Mouse (Mus musculus) ES-Bruce4 (cell line): ENCODE data around the gene Galt. TPM values are rescaled to one million over a fixed set of nuclear protein-coding genes. Genes with fewer than 3 reads are reported as not detected.

Experiments used
- H3K27ac ChIP-seq: 2 replicates; pipeline ENCODE4 v1.5.1; 2012; ENCODE audit warnings: low read length, inconsistent platforms; ENCODE audit not compliant: insufficient read depth
- H3K27me3 ChIP-seq: 2 replicates; pipeline ENCODE4 v1.6.1; 2012; ENCODE audit warnings: mild to moderate bottlenecking, low read length, inconsistent platforms; ENCODE audit not compliant: control insufficient read depth, poor library complexity, insufficient read depth, severe bottlenecking
- H3K36me3 ChIP-seq: 2 replicates; pipeline ENCODE4 v1.6.1; 2012; ENCODE audit warnings: inconsistent platforms, mild to moderate bottlenecking, low read length, moderate library complexity; ENCODE audit not compliant: control insufficient read depth, poor library complexity, insufficient read depth, severe bottlenecking
- H3K4me1 ChIP-seq: one replicate; pipeline ENCODE4 v1.8.1; 2011; ENCODE audit warnings: low read length; ENCODE audit not compliant: control insufficient read depth, insufficient read depth
- H3K4me3 ChIP-seq: 2 replicates; pipeline ENCODE4 v1.5.1; 2011; ENCODE audit warnings: low read depth, mild to moderate bottlenecking, low read length
- H3K9ac ChIP-seq: 2 replicates; pipeline ENCODE4 v1.6.1; 2012; ENCODE audit warnings: low read depth, mild to moderate bottlenecking, inconsistent platforms; ENCODE audit not compliant: poor library complexity, severe bottlenecking
- H3K9me3 ChIP-seq: replicated peaks from 2 replicates; pipeline ENCODE4 v1.6.1; 2012; ENCODE audit warnings: mild to moderate bottlenecking, low read length, inconsistent platforms; ENCODE audit not compliant: control insufficient read depth, poor library complexity, insufficient read depth, severe bottlenecking
- CTCF ChIP-seq: IDR thresholded peaks from one replicate; pipeline ENCODE4 v1.8.1; 2011; ENCODE audit warnings: low read depth, low read length
- EP300 ChIP-seq: IDR thresholded peaks from 2 replicates; pipeline ENCODE4 v1.6.1; 2011; ENCODE audit warnings: low read depth, low read length; ENCODE audit not compliant: insufficient read depth
- POLR2A ChIP-seq: IDR thresholded peaks from one replicate; pipeline ENCODE4 v1.8.1; 2011; ENCODE audit warnings: low read length; ENCODE audit not compliant: insufficient read depth
- polyA plus RNA-seq: library from polyadenylated mRNA; stranded (reverse); fragments of >200 nt; gene quantifications from 2 replicates; pipeline ENCODE4 v1.2.4, GENCODE M21; 2011; ENCODE audit warnings: low read depth; ENCODE audit not compliant: missing spikeins, insufficient read depth, insufficient read length

The Galt gene
- polyA plus RNA-seq, 1 experiment = 21.7 TPM

DNA sequence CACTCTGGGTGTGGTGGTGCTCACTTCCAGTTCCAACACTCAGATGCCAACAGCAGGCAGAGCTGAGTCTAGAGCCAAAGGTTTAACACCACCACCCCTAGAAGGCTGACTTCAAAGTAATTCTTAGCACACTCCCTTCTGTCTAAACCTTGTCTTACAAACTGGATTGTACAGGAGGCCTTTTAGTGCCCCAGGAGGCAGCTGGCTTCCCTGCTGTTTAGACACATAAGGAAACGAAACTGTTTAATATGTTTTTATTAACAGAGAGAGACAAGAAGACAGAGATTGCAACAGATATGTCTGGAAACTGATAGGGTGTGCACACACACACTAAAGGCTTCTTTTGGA is 16.8 kb upstream of the Galt start:
- Histone ChIP-seq H3K4me1 (no peaks in the 10 kb centered on the region), H3K27me3 (no peaks in the 10 kb centered on the region), H3K4me3 (no peak overlapping the region), H3K9ac (no peak overlapping the region), H3K36me3 (peaks cover 14% of the 10 kb centered on the region), H3K9me3 (no peaks in the 10 kb centered on the region), H3K27ac (no peak overlapping the region)
- TF ChIP-seq CTCF (no peak), POLR2A (no peak), EP300 (no peak)

DNA sequence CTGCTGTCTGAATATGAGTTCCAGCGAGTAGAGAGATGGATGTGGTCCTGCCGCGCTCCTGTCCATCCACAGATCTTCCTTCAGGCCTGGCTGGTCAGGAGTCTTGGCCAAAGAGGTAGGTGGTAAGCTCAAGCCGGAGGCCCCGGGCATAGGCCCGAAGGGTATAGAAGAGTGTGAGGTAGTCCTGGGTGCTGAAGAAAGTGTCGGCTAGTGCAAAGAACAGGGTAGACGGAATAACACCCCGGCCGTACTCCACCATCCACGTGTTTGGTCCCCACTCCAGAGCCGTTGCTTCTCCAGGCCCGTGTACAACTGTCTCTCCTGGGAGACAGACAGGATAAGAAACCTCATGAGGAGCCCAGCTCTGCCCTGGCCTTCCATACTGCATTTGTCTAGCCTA is 15.8 kb upstream of the Galt start:
- H3K27me3 ChIP-seq = no peaks in the 10 kb centered on the region
- H3K36me3 ChIP-seq = peaks cover 14% of the 10 kb centered on the region
- H3K4me3 ChIP-seq = no peak overlapping the region
- no peak overlapping the region for H3K9ac ChIP-seq
- no peak overlapping the region for H3K27ac ChIP-seq
- no peaks in the 10 kb centered on the region for H3K4me1 ChIP-seq
- H3K9me3 ChIP-seq = no peaks in the 10 kb centered on the region
- TF ChIP-seq EP300 (no peak), CTCF (no peak), POLR2A (no peak)

DNA sequence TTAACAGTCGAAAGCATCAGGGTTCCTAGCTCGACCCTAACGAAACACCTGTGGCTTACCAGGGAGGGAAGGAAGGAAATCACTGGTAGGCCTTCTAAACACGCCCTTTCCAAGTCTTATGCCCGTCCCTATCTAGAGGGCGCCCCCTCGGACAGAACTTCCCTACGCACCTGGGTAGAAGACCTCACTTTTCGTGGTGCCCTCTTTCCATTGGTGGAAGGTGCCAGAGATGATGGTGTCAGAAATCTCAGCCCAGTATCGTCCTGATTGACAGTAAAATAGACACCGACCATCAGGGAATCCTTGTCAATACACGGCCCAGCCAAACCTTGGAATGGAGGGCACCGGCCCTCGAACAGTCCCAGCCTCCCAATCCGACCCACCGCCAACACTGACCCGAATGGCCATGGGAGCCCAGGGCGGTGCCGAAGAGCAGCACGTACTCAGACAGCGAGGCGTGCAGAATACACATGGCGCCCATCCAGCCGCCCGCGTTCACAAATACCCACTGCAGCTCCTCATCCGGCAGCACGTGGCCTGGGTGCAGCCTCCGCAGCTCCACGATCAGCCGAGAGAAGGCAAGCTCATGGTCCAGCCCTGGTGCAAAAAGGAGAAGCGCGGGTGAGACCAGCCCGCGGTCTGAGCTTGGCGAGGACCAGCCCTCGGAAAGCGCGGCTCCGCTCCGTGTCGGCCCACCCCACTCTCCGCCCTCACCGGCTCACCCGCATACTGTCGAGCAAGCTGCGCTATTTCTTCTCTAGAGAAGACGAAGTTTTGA is 14.5 kb upstream of the Galt start:
- TF ChIP-seq CTCF (peak; percentile 30), POLR2A (no peak), EP300 (no peak)
- Histone ChIP-seq H3K9me3 (no peaks in the 10 kb centered on the region), H3K27ac (no peak overlapping the region), H3K4me1 (no peaks in the 10 kb centered on the region), H3K27me3 (no peaks in the 10 kb centered on the region), H3K36me3 (peaks cover 14% of the 10 kb centered on the region), H3K9ac (peak overlapping the region; percentile 75), H3K4me3 (peak overlapping the region; percentile 95)

DNA sequence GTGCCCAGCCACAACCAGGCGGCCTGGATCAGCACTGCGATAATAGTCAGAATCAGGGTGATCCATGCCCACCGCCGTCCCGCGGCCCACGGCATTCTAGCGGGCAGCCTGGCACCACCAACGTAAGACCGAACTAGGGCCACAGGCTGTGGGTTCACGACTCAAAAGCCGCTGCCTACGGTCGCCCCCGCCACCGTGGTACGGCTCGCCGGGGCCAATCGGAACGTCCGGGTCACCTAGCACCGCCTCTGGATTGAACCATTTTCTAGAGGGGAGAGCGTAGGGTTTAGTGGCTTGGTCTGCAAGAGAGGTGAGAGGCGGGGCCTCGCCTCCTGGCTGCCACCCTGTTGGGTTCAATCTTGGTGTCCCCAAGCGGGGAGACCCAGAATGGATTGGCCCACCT is 13.9 kb upstream of the Galt start:
- H3K4me1 ChIP-seq = no peaks in the 10 kb centered on the region
- H3K36me3 ChIP-seq = peaks cover 14% of the 10 kb centered on the region
- no peaks in the 10 kb centered on the region for H3K27me3 ChIP-seq
- H3K4me3 ChIP-seq = peak overlapping the region; percentile 95
- peaks cover 2% of the 10 kb centered on the region; the same call in 1 of the 2 replicates for H3K9me3 ChIP-seq
- H3K9ac ChIP-seq = peak overlapping the region; percentile 75
- H3K27ac ChIP-seq = no peak overlapping the region
- TF ChIP-seq CTCF (no peak), EP300 (no peak), POLR2A (peak; percentile 84)

DNA sequence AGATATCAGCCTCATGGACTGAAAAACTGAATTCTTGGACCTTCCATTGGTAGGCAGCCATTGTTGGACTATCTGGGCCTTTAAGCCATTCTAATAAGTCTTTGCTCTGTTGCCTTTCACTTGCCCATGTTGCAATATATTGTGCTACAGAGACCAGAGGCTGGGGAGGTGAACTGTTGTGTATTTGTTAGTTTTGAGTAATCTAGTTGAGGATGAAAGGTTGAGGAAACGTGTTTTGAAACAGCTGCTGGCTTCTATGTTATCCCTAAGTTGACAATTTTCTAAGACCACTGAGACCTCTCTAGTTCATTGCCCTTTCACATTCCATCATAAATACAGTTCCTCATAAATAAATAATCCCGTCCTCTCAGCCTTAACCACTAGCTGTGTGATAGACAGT is 10.9 kb upstream of the Galt start:
- Histone ChIP-seq H3K9me3 (peaks cover 9% of the 10 kb centered on the region), H3K36me3 (peaks cover 3% of the 10 kb centered on the region), H3K4me1 (no peaks in the 10 kb centered on the region), H3K9ac (no peak overlapping the region), H3K27ac (no peak overlapping the region), H3K4me3 (no peak overlapping the region), H3K27me3 (no peaks in the 10 kb centered on the region)
- TF ChIP-seq POLR2A (no peak), CTCF (no peak), EP300 (no peak)

DNA sequence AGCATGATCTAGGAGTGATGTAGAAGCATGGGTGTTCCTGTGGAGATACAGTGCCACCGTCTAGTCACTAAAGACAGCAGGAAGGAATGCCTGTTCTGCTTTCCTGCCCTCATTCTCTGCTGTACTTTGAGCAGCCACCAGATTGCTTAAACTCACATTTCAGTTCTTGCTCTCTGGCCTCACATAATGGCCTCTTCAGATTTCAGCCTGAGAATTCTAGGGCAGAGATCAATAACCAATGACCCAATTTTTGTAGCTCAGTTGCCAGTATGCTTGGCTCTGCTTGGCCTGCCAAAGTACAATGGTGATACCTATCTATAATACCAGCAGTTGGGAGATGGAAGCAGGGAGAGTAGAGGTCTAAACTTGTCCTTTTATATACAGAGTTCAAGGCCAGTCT is 10.0 kb upstream of the Galt start:
- Histone ChIP-seq H3K4me3 (no peak overlapping the region), H3K27me3 (no peaks in the 10 kb centered on the region), H3K9me3 (peaks cover 9% of the 10 kb centered on the region), H3K9ac (no peak overlapping the region), H3K4me1 (no peaks in the 10 kb centered on the region), H3K27ac (no peak overlapping the region), H3K36me3 (no peaks in the 10 kb centered on the region; the same call in 1 of the 2 replicates)
- TF ChIP-seq EP300 (no peak), CTCF (no peak), POLR2A (no peak)
